Mouse (Mus musculus) heart, embryonic 14.5 days (tissue): ENCODE data around the gene Clstn1. TPM values are rescaled to one million over a fixed set of nuclear protein-coding genes. Genes with fewer than 3 reads are reported as not detected.
"Not testable (repeated sequence)": the region's sequence is repeated elsewhere in the genome, so short reads cannot be mapped to it uniquely, and the experiment has no call there.

Experiments used
- ATAC-seq: fragments of 200-750 bp; cut with Nextera tagmentation; 2 replicates; pipeline ENCODE4 v1.8.0; 2017; ENCODE audit warnings: low read depth, moderate TSS enrichment; ENCODE audit not compliant: insufficient number of reproducible peaks, insufficient read depth, low FRiP score
- H3K27ac ChIP-seq, 2 experiments: fragments of 200-500 bp in 1 of 2; fragments of 300-500 bp in 1 of 2; sonication (generic) in 1 of 2; replicated peaks in 1 of 2; 2 replicates each; pipeline ENCODE4 v1.5.1; 2012 to 2014; ENCODE audit warnings: low read depth in 2 of 2, low read length in 2 of 2, control low read depth in 1 of 2, mild to moderate bottlenecking in 1 of 2, mixed read lengths in 1 of 2; ENCODE audit not compliant: control insufficient read depth in 1 of 2, insufficient read depth in 1 of 2
- H3K27me3 ChIP-seq: fragments of 300-500 bp; sonication (generic); 2 replicates; pipeline ENCODE4 v1.6.1; 2014; ENCODE audit warnings: mild to moderate bottlenecking, low read length, control low read depth; ENCODE audit not compliant: control insufficient read depth, insufficient read depth
- H3K36me3 ChIP-seq: fragments of 300-500 bp; sonication (generic); 2 replicates; pipeline ENCODE4 v1.6.1; 2014; ENCODE audit warnings: mild to moderate bottlenecking, control low read depth, low read length, mixed read lengths; ENCODE audit not compliant: control insufficient read depth, insufficient read depth
- H3K4me1 ChIP-seq, 2 experiments: fragments of 200-500 bp in 1 of 2; fragments of 300-500 bp in 1 of 2; sonication (generic) in 1 of 2; 2 replicates each; pipeline ENCODE4 v1.6.1; 2012 to 2014; ENCODE audit warnings: low read length in 2 of 2, control low read depth in 1 of 2, mixed read lengths in 1 of 2; ENCODE audit not compliant: control insufficient read depth in 2 of 2, insufficient read depth in 2 of 2
- H3K4me2 ChIP-seq: fragments of 300-500 bp; sonication (generic); 2 replicates; pipeline ENCODE4 v1.6.1; 2014; ENCODE audit warnings: mild to moderate bottlenecking, low read length
- H3K4me3 ChIP-seq, 2 experiments: fragments of 200-500 bp in 1 of 2; fragments of 300-500 bp in 1 of 2; sonication (generic) in 1 of 2; 2 replicates each; pipeline ENCODE4 v1.5.1; 2012 to 2014; ENCODE audit warnings: low read length in 2 of 2, mild to moderate bottlenecking in 2 of 2, control low read depth in 1 of 2, low read depth in 1 of 2, moderate library complexity in 1 of 2; ENCODE audit not compliant: control insufficient read depth in 1 of 2, insufficient read depth in 1 of 2
- H3K9ac ChIP-seq: fragments of 300-500 bp; sonication (generic); 2 replicates; pipeline ENCODE4 v1.6.1; 2014; ENCODE audit warnings: mild to moderate bottlenecking, low read length
- H3K9me3 ChIP-seq: fragments of 300-500 bp; sonication (generic); 2 replicates; pipeline ENCODE4 v1.6.1; 2016; ENCODE audit warnings: low read length, control low read depth; ENCODE audit not compliant: control insufficient read depth
- WGBS: fragments of 180-500 bp; shearing (Covaris S2); extraction: QIAGEN DNeasy Blood & Tissue Kit; methylation state at CpG from one replicate; pipeline ENCODE4 v1.1.7; 2014; 5-methylcytosine and 5-hydroxymethylcytosine counted together
- polyA plus RNA-seq: library from polyadenylated mRNA; unstranded; fragments of >200 nt; fragmentation: Nextera tagmentation; extraction: Ambion mirVana; gene quantifications from 2 replicates; pipeline ENCODE4 v1.2.1, GENCODE M21; 2014

Gene Clstn1
- polyA plus RNA-seq, 1 experiment from 2014 or later = 18.5 TPM

DNA sequence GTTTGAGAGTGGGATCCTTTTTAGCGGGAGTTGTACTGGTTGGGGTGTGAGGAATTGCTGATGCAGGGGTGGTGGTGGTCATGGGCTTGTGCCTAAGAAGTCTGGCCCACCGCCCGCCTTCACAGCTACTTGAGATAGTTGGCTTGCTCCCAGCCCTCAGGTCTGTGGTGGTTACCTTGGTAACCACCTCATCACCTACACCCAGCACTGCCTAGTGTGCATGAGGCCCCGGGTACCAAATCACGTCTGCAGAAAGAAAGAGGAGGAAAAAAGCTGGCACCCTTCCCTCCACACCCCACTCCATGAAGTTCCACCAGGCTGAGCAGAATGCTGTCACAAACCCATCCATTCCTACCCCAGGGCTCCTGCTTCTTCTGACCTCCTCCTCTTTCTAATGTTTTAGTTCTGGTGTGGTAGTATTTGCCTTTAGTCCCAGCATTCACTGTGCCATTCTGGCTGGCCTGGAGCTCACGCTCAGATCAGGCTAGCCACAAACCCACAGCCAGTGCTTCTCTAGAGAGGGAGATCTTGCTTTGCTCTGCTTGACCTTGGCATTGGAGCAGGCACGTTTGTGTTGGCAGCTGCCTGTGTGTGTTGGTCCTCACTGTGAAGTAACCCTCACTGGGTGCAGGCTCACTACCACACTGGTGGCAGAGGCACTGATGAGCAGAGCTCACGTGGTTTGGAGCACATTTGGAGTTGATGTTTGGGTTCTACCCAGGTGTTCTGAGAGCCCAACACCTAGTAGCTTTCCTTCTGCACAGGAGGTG lies 23.2 kb downstream of the Clstn1 start:
- Histone ChIP-seq H3K27me3 (0 out of 2 replicates have a peak, but pooled peaks cover 10% of the 10 kb centered on the region), H3K9ac (no peak overlapping the region), H3K4me1 (peaks cover 10 to 14% of the 10 kb centered on the region in 2 experiments; a peak in 3 of 4 replicates), H3K27ac (no peak overlapping the region), H3K4me3 (no peak overlapping the region), H3K36me3 (no peaks in the 10 kb centered on the region), H3K9me3 (no peaks in the 10 kb centered on the region), H3K4me2 (no peak overlapping the region)
- WGBS = 70% methylated on average over 8 of the region's 8 CpGs
- ATAC-seq = no peak

DNA sequence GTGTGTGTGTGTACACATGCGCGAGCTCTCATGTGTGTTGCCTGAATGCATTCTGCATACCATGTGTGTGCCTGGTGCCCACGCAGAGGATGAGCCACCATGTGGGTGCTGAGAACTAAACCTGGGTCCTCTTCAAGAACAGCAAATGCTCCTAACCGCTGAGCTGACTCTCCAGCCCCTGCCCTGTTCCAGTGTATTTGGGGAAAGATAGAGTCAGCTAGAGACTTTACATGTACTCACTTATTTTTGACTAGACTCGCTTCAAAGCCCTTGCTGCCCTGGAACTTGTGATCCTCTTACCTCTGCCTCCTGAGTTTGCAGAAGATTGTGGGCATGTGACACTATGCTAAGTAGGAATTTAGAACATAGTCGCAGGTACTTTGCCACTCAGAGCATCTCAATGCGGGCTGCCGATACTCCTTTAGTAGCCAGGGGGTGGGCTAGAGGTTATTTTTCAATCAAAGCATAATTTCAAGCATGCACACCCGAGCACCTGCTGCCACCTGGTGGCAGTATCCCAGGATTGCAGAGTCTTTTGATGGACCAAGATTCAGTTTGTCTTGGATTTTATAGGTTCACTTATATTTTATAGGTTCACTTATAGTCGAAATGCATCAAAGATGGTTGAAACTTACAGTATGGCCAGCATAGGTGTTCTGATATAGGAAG lies 25.2 kb downstream of the Clstn1 start:
- Histone ChIP-seq H3K9ac (no peak overlapping the region), H3K27ac (no peak overlapping the region), H3K4me3 (no peak overlapping the region), H3K4me2 (no peak overlapping the region), H3K9me3 (peaks cover 3% of the 10 kb centered on the region; the same call in 1 of the 2 replicates), H3K36me3 (0 out of 2 replicates have a peak, but pooled peaks cover 3% of the 10 kb centered on the region), H3K27me3 (0 out of 2 replicates have a peak, but pooled peaks cover 3% of the 10 kb centered on the region), H3K4me1 (peaks cover 10 to 14% of the 10 kb centered on the region in 2 experiments; a peak in 3 of 4 replicates)
- ATAC-seq = no peak
- WGBS = 51% methylated on average over 10 of the region's 10 CpGs

GRCm38 (mm10) chr4:149613497-149613896 lies 27.2 kb downstream of the Clstn1 start:
- H3K4me3 ChIP-seq, H3K27ac ChIP-seq, H3K9ac ChIP-seq, H3K4me1 ChIP-seq, H3K9me3 ChIP-seq, H3K27me3 ChIP-seq, H3K36me3 ChIP-seq, H3K4me2 ChIP-seq: not testable (repeated sequence)
- 0 out of 2 replicates have a peak, but pooled peaks have one; percentile 43 for ATAC-seq
- 75% methylated on average over 6 of the region's 6 CpGs for WGBS

DNA sequence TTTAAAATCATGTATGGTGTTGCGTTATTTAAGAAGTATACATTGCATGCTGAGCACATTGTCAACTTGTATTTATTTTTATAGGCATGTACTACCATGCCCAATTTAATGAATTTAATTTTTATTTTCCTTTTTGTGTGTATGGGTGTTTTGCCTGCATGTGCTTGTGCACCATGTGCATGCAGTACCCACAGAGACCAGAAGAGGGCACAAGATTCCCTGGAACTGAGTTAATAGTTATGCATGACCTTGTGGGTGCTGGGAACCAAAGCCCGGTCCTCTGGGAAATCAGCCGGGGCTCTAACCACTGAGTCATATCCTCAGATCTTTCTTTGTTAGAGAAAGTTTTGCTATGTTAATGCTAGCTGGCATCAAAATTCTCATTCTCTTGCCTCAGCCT lies 28.6 kb downstream of the Clstn1 start:
- H3K9me3 ChIP-seq = peaks cover 3% of the 10 kb centered on the region; the same call in 1 of the 2 replicates
- 0 out of 2 replicates have a peak, but pooled peaks cover 4% of the 10 kb centered on the region for H3K36me3 ChIP-seq
- no peak overlapping the region for H3K9ac ChIP-seq
- ATAC-seq = no peak
- no peaks in the 10 kb centered on the region for H3K4me1 ChIP-seq
- no peak overlapping the region for H3K27ac ChIP-seq
- H3K4me2 ChIP-seq = no peak overlapping the region
- no peak overlapping the region for H3K4me3 ChIP-seq
- 97% methylated on average over 3 of the region's 3 CpGs for WGBS
- no peaks in the 10 kb centered on the region for H3K27me3 ChIP-seq

GRCm38 (mm10) chr4:149616999-149617398 lies 30.7 kb downstream of the Clstn1 start:
- not testable (repeated sequence) for H3K4me1 ChIP-seq, H3K4me2 ChIP-seq, H3K27me3 ChIP-seq, H3K9me3 ChIP-seq, H3K9ac ChIP-seq, H3K27ac ChIP-seq, ATAC-seq, H3K36me3 ChIP-seq, H3K4me3 ChIP-seq
- WGBS = 83% methylated on average over 3 of the region's 3 CpGs

- no peaks in the 10 kb centered on the region for H3K27me3 ChIP-seq
- no peak for ATAC-seq
- 52% methylated on average over 8 of the region's 8 CpGs for WGBS
- peaks cover 2% of the 10 kb centered on the region; the same call in 1 of the 2 replicates for H3K9me3 ChIP-seq
- H3K4me1 ChIP-seq = no peaks in the 10 kb centered on the region
- no peak overlapping the region for H3K27ac ChIP-seq
- 0 out of 2 replicates have a peak, but pooled peaks cover 4% of the 10 kb centered on the region for H3K36me3 ChIP-seq
- H3K9ac ChIP-seq = no peak overlapping the region
- no peak overlapping the region for H3K4me3 ChIP-seq
- H3K4me2 ChIP-seq = no peak overlapping the region
Observed at GRCm38 (mm10) chr4:149619988-149620387, 33.7 kb downstream of the Clstn1 start.

- H3K4me3 ChIP-seq = no peak overlapping the region
- H3K27me3 ChIP-seq = no peaks in the 10 kb centered on the region
- H3K4me2 ChIP-seq = no peak overlapping the region
- ATAC-seq = no peak
- 76% methylated on average over 4 of the region's 4 CpGs for WGBS
- no peaks in the 10 kb centered on the region for H3K4me1 ChIP-seq
- no peaks in the 10 kb centered on the region for H3K9me3 ChIP-seq
- H3K9ac ChIP-seq = no peak overlapping the region
- H3K36me3 ChIP-seq = 0 out of 2 replicates have a peak, but pooled peaks cover 3% of the 10 kb centered on the region
- no peak overlapping the region for H3K27ac ChIP-seq
Observed at GRCm38 (mm10) chr4:149621286-149621685, 35.0 kb downstream of the Clstn1 start.
